Mouse (Mus musculus) layer of hippocampus, adult 11-12 months (tissue): ENCODE results near the gene Rras2.
A peak's percentile ranks its signal among the peaks of the same experiment; 100 is the strongest.

ENCODE experiments used
- DNase-seq: peaks from one replicate; pipeline ENCODE4 v3.0.0; 2022; ENCODE audit warnings: low spot score

Gene Rras2

GRCm38 (mm10) chr7:114026923-114027322 is 90.7 kb downstream of the Rras2 start:
- DNase-seq = no peak

- DNase-seq = peak; percentile 80
Measured at GRCm38 (mm10) chr7:114020704-114021093, 96.9 kb downstream of the Rras2 start.

GRCm38 (mm10) chr7:114020057-114020703 is 97.4 kb downstream of the Rras2 start:
- DNase-seq = no peak

DNA sequence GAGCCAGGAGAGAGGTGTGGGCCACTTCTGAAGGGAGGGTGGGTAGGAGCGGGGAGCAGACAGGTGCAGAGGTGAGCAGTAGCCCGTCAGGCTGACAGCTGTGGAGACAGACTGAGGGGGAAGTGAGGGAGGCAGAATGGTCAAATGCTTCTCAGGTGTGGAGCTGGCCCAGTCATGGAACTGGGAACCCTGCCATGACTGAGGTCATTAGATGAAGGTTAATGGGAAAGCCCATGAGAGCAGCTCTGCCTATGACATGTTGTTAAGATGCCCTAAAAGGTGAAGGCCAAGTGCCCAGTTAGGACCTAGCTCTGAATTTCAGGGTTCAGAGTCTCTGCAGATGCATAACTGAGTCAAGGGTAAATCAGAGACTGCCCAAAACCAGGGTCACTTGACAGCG is 98.7 kb downstream of the Rras2 start:
- no peak for DNase-seq

DNA sequence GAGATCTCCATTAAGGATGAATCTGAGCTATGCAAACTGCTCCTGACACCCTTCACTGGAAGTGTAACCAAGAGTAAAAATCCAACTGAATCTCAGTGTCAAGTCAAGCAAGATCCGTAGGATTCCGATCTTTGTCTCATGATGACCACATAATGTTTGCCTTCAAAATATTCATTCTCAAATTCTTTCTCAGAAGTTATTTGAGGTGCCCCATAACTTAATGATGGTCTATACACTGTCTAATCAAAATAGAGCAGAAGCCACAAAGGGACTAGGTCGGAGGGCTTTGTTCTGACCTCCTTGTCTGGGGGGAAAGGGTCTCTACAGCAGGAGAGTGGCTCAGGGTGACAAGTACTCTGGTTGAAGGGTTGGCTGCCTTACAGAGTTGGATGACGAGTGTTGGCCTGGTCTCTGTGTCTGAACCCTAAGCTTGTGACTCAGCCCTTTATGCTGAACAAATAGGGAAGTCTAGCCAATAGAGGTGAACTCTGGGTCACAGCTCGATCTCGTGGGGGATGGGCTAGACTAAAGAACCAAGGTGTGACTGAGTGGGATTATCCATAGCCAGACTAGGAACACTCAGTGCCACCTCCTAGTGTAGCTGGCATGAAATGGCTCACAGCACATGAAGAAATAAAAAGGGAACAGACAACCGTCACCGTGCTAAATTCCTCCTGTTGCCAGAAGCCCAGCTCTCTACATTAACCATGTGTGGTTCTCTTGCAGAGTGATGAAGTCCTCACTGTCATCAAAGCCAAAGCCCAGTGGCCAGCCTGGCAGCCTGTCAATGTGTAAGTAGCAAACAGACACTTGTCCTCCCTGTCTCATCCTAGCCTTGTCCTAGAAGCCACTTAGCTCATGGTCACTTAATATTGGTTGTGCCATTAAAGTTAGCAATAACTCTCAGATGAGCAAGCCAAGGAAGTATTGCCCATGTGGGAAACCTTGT is 101.3 kb downstream of the Rras2 start:
- DNase-seq = no peak

DNA sequence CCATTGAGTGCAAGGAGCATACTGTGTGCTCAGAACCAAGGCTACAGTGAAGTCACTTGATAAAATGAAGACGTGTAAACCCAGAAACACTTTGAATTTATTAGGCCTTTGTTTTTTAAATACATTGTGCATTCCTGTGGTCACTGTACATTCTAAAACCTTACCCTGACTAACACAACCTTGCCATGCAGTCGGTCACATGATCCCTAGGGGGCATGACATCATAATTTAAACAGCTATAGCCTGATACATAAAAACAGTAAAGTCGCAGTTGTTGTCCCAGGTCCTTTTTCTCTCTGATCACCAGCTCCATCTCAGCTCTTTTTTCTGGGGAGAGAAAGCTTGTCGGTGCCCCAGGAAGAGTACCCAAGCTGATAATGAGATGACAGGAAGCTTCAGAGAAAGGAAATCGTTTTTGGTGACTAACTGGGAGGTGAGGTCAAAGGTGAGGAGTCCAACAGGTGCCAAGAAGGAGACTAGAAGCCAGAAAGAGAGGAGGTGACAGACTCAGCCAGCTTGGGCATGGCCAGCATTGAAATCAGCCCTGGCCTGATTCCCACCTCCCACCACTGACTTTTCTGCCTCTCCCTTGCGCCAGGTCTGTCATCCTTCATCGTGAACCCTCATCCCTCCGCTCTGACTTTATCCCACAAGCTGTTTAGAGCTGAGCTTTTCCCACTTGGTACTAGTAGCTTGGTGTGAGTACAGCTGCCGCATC is 105.7 kb downstream of the Rras2 start:
- no peak for DNase-seq

DNA sequence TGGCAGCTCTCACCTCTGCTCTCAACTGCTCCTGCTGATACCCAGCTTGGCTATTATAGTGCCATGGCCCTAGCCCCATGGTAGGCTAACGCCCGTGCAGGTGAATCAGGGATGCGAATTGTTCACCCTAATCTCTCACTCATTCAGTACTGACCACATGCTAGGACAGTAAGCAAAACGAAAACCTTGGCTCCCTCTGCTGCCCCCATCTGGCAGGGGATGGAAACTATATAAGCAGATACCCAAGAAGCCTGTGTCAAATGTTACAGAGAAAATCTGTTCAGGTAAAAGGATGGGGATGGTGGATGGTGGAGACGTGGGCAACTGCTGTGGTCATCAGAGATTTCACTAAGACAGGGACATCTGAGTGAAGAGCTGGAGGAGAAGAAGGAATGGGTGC is 110.0 kb downstream of the Rras2 start:
- DNase-seq = no peak

DNA sequence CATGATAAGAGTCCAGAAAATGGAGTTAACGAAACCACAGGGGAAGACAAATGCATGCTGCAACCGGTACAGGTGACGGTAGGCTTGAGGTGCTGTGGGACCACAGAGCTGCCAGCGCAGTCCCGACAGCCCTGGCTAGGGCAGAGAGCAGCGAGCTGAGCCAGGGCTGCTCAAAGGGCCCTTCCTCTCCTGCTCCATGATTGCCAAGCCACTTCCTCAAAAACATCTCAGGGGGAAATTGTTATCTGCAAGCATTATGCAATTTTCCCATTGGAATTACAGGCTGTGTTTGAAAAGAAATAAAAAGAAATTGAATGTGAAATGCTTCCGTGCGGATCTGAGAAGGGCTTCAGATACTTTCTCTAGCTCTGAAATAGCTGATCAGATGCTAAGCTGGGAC is 111.1 kb downstream of the Rras2 start:
- no peak for DNase-seq

DNA sequence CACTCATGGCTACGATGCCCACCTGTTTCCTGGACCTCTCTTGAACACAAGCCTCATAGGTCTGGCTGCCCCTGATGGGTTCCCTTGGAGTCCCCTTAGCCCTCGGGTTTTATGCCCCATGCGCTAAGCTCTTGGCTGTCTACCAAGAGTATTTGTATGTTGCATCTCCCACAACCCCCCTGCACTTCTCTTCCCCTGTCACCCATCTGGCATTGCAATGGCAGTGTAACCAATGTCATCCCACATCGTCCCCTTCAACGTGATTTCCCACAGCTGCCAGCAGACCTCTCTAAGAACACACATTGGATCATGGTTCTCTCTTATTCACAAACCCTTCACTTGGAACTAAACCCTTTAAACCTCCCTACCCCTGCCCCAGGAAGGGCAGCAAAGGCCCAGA is 112.1 kb downstream of the Rras2 start:
- no peak for DNase-seq

GRCm38 (mm10) chr7:114004171-114004570 is 113.4 kb downstream of the Rras2 start:
- DNase-seq = no peak

- DNase-seq = no peak
Measured at GRCm38 (mm10) chr7:113997675-113998354, 119.8 kb downstream of the Rras2 start.
